Mouse (Mus musculus): ENCODE data around the gene Lrrc34. TPM values are rescaled to one million over a fixed set of nuclear protein-coding genes. Genes with fewer than 3 reads are reported as not detected.

Lrrc34 gene
- polyA plus RNA-seq, 1 experiment from 2014 or later, result 2.4 TPM

GRCm38 (mm10) chr3:30595111-30595832, 52.4 kb downstream of the Lrrc34 start:
- peaks cover 41% of the 10 kb centered on the region for H3K27me3 ChIP-seq (ENCODE audit: poor library complexity, severe bottlenecking)
- DNase-seq (ENCODE audit: extremely low spot score, low spot score), result peak; percentile 60

GRCm38 (mm10) chr3:30593719-30594485, 53.8 kb downstream of the Lrrc34 start:
- H3K9me3 ChIP-seq, result no peaks in the 10 kb centered on the region
- 73% methylated on average over 4 of the region's 4 CpGs for WGBS
- DNase-seq (ENCODE audit: extremely low spot score, low spot score), result no peak

More at GRCm38 (mm10) chr3:30595111-30595832, 52.4 kb downstream of the Lrrc34 start:
- H3K27ac ChIP-seq, result peak overlapping the region; percentile 91
- H3K4me1 ChIP-seq, result peaks cover 27% of the 10 kb centered on the region
- under 1% methylated on average over 62 of the region's 62 CpGs for WGBS
- no peaks in the 10 kb centered on the region for H3K36me3 ChIP-seq (replicated peaks)
- H3K4me3 ChIP-seq, result peak overlapping the region; percentile 80
- H3K9me3 ChIP-seq, result no peaks in the 10 kb centered on the region

DNA sequence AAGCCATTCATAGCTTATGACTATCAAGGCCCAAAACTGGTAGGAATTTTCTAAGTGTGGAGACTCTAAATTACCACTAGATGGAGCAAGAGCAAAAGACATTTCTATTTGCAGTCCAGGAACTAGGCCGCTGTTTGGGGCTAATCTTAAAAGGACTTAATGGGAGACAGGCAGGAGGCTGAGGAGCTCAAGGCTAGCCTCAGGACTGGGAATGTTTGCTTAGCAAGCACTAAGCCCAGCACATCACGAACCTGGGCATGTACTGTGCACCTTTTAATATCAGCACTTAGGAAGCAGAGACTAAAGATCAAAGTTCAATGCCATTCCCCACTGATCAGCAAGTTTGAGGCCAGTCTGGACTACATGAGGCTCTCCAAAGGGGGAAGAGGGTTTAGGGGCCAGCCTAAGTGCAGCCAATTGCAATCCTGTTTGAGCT, 55.2 kb downstream of the Lrrc34 start:
- DNase-seq (ENCODE audit: extremely low spot score, low spot score), result no peak
- WGBS, result 0% methylated on average over 2 of the region's 2 CpGs
- Histone ChIP-seq H3K4me3 (no peak overlapping the region), H3K9me3 (no peaks in the 10 kb centered on the region), H3K27me3 (ENCODE audit: poor library complexity, severe bottlenecking) (peaks cover 17% of the 10 kb centered on the region), H3K4me1 (peaks cover 16% of the 10 kb centered on the region), H3K27ac (no peak overlapping the region), H3K36me3 (replicated peaks) (no peaks in the 10 kb centered on the region)

More at GRCm38 (mm10) chr3:30593719-30594485, 53.8 kb downstream of the Lrrc34 start:
- no peak overlapping the region for H3K27ac ChIP-seq
- peaks cover 16% of the 10 kb centered on the region for H3K4me1 ChIP-seq
- H3K4me3 ChIP-seq, result no peak overlapping the region
- no peaks in the 10 kb centered on the region for H3K36me3 ChIP-seq (replicated peaks)
- H3K27me3 ChIP-seq (ENCODE audit: poor library complexity, severe bottlenecking), result peaks cover 32% of the 10 kb centered on the region

GRCm38 (mm10) chr3:30588865-30589264, 58.8 kb downstream of the Lrrc34 start:
- peaks cover 6% of the 10 kb centered on the region; the same call in 1 of the 2 replicates for H3K4me1 ChIP-seq
- H3K36me3 ChIP-seq (replicated peaks), result no peaks in the 10 kb centered on the region
- WGBS, result 91% methylated on average over 6 of the region's 6 CpGs
- H3K27ac ChIP-seq, result no peak overlapping the region
- H3K9me3 ChIP-seq, result no peaks in the 10 kb centered on the region
- no peak overlapping the region for H3K4me3 ChIP-seq
- DNase-seq (ENCODE audit: extremely low spot score, low spot score), result no peak
- H3K27me3 ChIP-seq (ENCODE audit: poor library complexity, severe bottlenecking), result no peaks in the 10 kb centered on the region

Other genes with a start within 250 kb of the Lrrc34 start
- gene Mecom, start 99.9 kb downstream of the Lrrc34 start, polyA plus RNA-seq (2016; fragmentation: Nextera tagmentation; extraction: Ambion mirVana), result 26.7 and 26.9 TPM in 2 replicates
- 0.09 and 0.17 TPM in 2 replicates for gene Actrt3, start 47.9 kb downstream of the Lrrc34 start, polyA plus RNA-seq (2016; fragmentation: Nextera tagmentation; extraction: Ambion mirVana)
- 29.9 and 31.0 TPM in 2 replicates for gene Mynn, start 45.8 kb downstream of the Lrrc34 start, polyA plus RNA-seq (2016; fragmentation: Nextera tagmentation; extraction: Ambion mirVana)
- gene Lrriq4, start 3.4 kb downstream of the Lrrc34 start, polyA plus RNA-seq (2016; fragmentation: Nextera tagmentation; extraction: Ambion mirVana), result not detected in 2 replicates
- not detected in 2 replicates for gene Lrrc31, start 52.0 kb upstream of the Lrrc34 start, polyA plus RNA-seq (2016; fragmentation: Nextera tagmentation; extraction: Ambion mirVana)
- gene Samd7, start 98.4 kb upstream of the Lrrc34 start, polyA plus RNA-seq (2016; fragmentation: Nextera tagmentation; extraction: Ambion mirVana), result not detected in 2 replicates
- 49.8 and 56.5 TPM in 2 replicates for gene Sec62, start 145.0 kb upstream of the Lrrc34 start, polyA plus RNA-seq (2016; fragmentation: Nextera tagmentation; extraction: Ambion mirVana)
- gene Gpr160, start 208.1 kb upstream of the Lrrc34 start, polyA plus RNA-seq (2016; fragmentation: Nextera tagmentation; extraction: Ambion mirVana), result 0.47 and 0.72 TPM in 2 replicates